Mouse (Mus musculus): ENCODE data around the gene Slc12a5. TPM values are rescaled to one million over a fixed set of nuclear protein-coding genes. Genes with fewer than 3 reads are reported as not detected.

Gene Slc12a5
- polyA plus RNA-seq, 1 experiment from 2014 or later: 1.1 TPM

- WGBS: 89% methylated on average over 11 of the region's 11 CpGs
- Histone ChIP-seq H3K4me3 (replicated peaks) (no peak overlapping the region), H3K9me3 (replicated peaks) (no peaks in the 10 kb centered on the region)
These were observed 33.6 kb downstream of the Slc12a5 start for GRCm38 (mm10) chr2:164994156-164994555.

GRCm38 (mm10) chr2:164994659-164995428 lies 34.2 kb downstream of the Slc12a5 start:
- ATAC-seq (replicated peaks; ENCODE audit: low FRiP score): no peak
- WGBS: 62% methylated on average over 21 of the region's 21 CpGs

More at GRCm38 (mm10) chr2:164994156-164994555, 33.6 kb downstream of the Slc12a5 start:
- Histone ChIP-seq H3K27me3 (peaks cover 49% of the 10 kb centered on the region), H3K9ac (no peak overlapping the region), H3K27ac (no peak overlapping the region), H3K36me3 (peaks cover 6% of the 10 kb centered on the region; the same call in 1 of the 2 replicates), H3K4me1 (peaks cover 26% of the 10 kb centered on the region), H3K4me2 (no peak overlapping the region)
- ATAC-seq (replicated peaks; ENCODE audit: low FRiP score): no peak

GRCm38 (mm10) chr2:164995976-164996375 lies 35.4 kb downstream of the Slc12a5 start:
- WGBS: 70% methylated on average over 11 of the region's 11 CpGs
- peaks cover 26% of the 10 kb centered on the region for H3K4me1 ChIP-seq
- H3K4me2 ChIP-seq: no peak overlapping the region
- no peak overlapping the region for H3K9ac ChIP-seq
- ATAC-seq (replicated peaks; ENCODE audit: low FRiP score): no peak
- no peak overlapping the region for H3K27ac ChIP-seq
- no peaks in the 10 kb centered on the region for H3K9me3 ChIP-seq (replicated peaks)
- peaks cover 24% of the 10 kb centered on the region for H3K36me3 ChIP-seq
- peaks cover 55% of the 10 kb centered on the region for H3K27me3 ChIP-seq
- no peak overlapping the region for H3K4me3 ChIP-seq (replicated peaks)

More at GRCm38 (mm10) chr2:164994659-164995428, 34.2 kb downstream of the Slc12a5 start:
- H3K9me3 ChIP-seq (replicated peaks): no peaks in the 10 kb centered on the region
- H3K4me1 ChIP-seq: peaks cover 26% of the 10 kb centered on the region
- peaks cover 54% of the 10 kb centered on the region for H3K27me3 ChIP-seq
- no peak overlapping the region for H3K4me2 ChIP-seq
- H3K27ac ChIP-seq: no peak overlapping the region
- H3K9ac ChIP-seq: no peak overlapping the region
- peaks cover 13% of the 10 kb centered on the region for H3K36me3 ChIP-seq
- H3K4me3 ChIP-seq (replicated peaks): no peak overlapping the region

GRCm38 (mm10) chr2:164996848-164997720 lies 36.5 kb downstream of the Slc12a5 start:
- WGBS: 5% methylated on average over 49 of the region's 49 CpGs
- Histone ChIP-seq H3K4me2 (peak overlapping the region; percentile 69), H3K4me1 (peaks cover 24% of the 10 kb centered on the region), H3K9me3 (replicated peaks) (no peaks in the 10 kb centered on the region), H3K27ac (no peak overlapping the region), H3K9ac (peak overlapping the region; percentile 37; the same call in 1 of the 2 replicates), H3K36me3 (peaks cover 35% of the 10 kb centered on the region), H3K4me3 (replicated peaks) (peak overlapping the region; percentile 37), H3K27me3 (peaks cover 55% of the 10 kb centered on the region)
- ATAC-seq (replicated peaks; ENCODE audit: low FRiP score): no peak

GRCm38 (mm10) chr2:164997721-164998428 lies 37.3 kb downstream of the Slc12a5 start:
- peaks cover 55% of the 10 kb centered on the region for H3K27me3 ChIP-seq
- 1% methylated on average over 52 of the region's 52 CpGs for WGBS
- H3K9ac ChIP-seq: peak overlapping the region; percentile 37; the same call in 1 of the 2 replicates
- ATAC-seq (replicated peaks; ENCODE audit: low FRiP score): no peak
- peak overlapping the region; percentile 69 for H3K4me2 ChIP-seq
- peak overlapping the region; percentile 37 for H3K4me3 ChIP-seq (replicated peaks)
- peaks cover 43% of the 10 kb centered on the region for H3K36me3 ChIP-seq
- no peaks in the 10 kb centered on the region for H3K9me3 ChIP-seq (replicated peaks)
- peaks cover 24% of the 10 kb centered on the region for H3K4me1 ChIP-seq
- H3K27ac ChIP-seq: no peak overlapping the region

- ATAC-seq (replicated peaks; ENCODE audit: low FRiP score): no peak
- H3K27ac ChIP-seq: no peak overlapping the region
- peaks cover 84% of the 10 kb centered on the region for H3K36me3 ChIP-seq
These were observed 41.4 kb downstream of the Slc12a5 start for GRCm38 (mm10) chr2:165001958-165002357.

GRCm38 (mm10) chr2:165003108-165003507 lies 42.5 kb downstream of the Slc12a5 start:
- Histone ChIP-seq H3K27ac (no peak overlapping the region), H3K9me3 (replicated peaks) (no peaks in the 10 kb centered on the region), H3K9ac (no peak overlapping the region), H3K4me2 (no peak overlapping the region), H3K36me3 (peaks cover 96% of the 10 kb centered on the region), H3K4me3 (replicated peaks) (no peak overlapping the region), H3K4me1 (peaks cover 8% of the 10 kb centered on the region), H3K27me3 (peaks cover 17% of the 10 kb centered on the region)
- 86% methylated on average over 3 of the region's 3 CpGs for WGBS
- ATAC-seq (replicated peaks; ENCODE audit: low FRiP score): no peak

More at GRCm38 (mm10) chr2:165001958-165002357, 41.4 kb downstream of the Slc12a5 start:
- peaks cover 28% of the 10 kb centered on the region for H3K27me3 ChIP-seq
- H3K9me3 ChIP-seq (replicated peaks): no peaks in the 10 kb centered on the region
- no peak overlapping the region for H3K4me2 ChIP-seq
- 92% methylated on average over 13 of the region's 13 CpGs for WGBS
- peaks cover 19% of the 10 kb centered on the region for H3K4me1 ChIP-seq
- no peak overlapping the region for H3K4me3 ChIP-seq (replicated peaks)
- no peak overlapping the region for H3K9ac ChIP-seq

GRCm38 (mm10) chr2:165004237-165004636 lies 43.6 kb downstream of the Slc12a5 start:
- ATAC-seq (replicated peaks; ENCODE audit: low FRiP score): no peak
- H3K27ac ChIP-seq: no peak overlapping the region
- H3K36me3 ChIP-seq: peaks cover 100% of the 10 kb centered on the region
- H3K9ac ChIP-seq: no peak overlapping the region
- H3K4me1 ChIP-seq: no peaks in the 10 kb centered on the region
- H3K4me3 ChIP-seq (replicated peaks): no peak overlapping the region
- WGBS: 86% methylated on average over 10 of the region's 10 CpGs
- no peaks in the 10 kb centered on the region for H3K9me3 ChIP-seq (replicated peaks)
- H3K4me2 ChIP-seq: no peak overlapping the region
- H3K27me3 ChIP-seq: peaks cover 6% of the 10 kb centered on the region; the same call in 1 of the 2 replicates

GRCm38 (mm10) chr2:165006813-165007212 lies 46.2 kb downstream of the Slc12a5 start:
- H3K27me3 ChIP-seq: no peaks in the 10 kb centered on the region
- H3K36me3 ChIP-seq: peaks cover 100% of the 10 kb centered on the region
- no peak overlapping the region for H3K9ac ChIP-seq
- no peak overlapping the region for H3K27ac ChIP-seq
- no peak overlapping the region for H3K4me2 ChIP-seq
- no peak for ATAC-seq (replicated peaks; ENCODE audit: low FRiP score)
- H3K4me1 ChIP-seq: no peaks in the 10 kb centered on the region
- 93% methylated on average over 4 of the region's 4 CpGs for WGBS
- H3K4me3 ChIP-seq (replicated peaks): no peak overlapping the region
- no peaks in the 10 kb centered on the region for H3K9me3 ChIP-seq (replicated peaks)

GRCm38 (mm10) chr2:165007986-165008385 lies 47.4 kb downstream of the Slc12a5 start:
- ATAC-seq (replicated peaks; ENCODE audit: low FRiP score): no peak
- Histone ChIP-seq H3K4me2 (no peak overlapping the region), H3K4me3 (replicated peaks) (no peak overlapping the region), H3K9me3 (replicated peaks) (no peaks in the 10 kb centered on the region), H3K27me3 (no peaks in the 10 kb centered on the region), H3K4me1 (no peaks in the 10 kb centered on the region), H3K27ac (no peak overlapping the region), H3K36me3 (peaks cover 100% of the 10 kb centered on the region), H3K9ac (no peak overlapping the region)
- 98% methylated on average over 1 of the region's 1 CpGs for WGBS

GRCm38 (mm10) chr2:165009161-165009560 lies 48.6 kb downstream of the Slc12a5 start:
- Histone ChIP-seq H3K4me3 (replicated peaks) (no peak overlapping the region), H3K27ac (no peak overlapping the region), H3K4me1 (no peaks in the 10 kb centered on the region), H3K27me3 (no peaks in the 10 kb centered on the region), H3K9me3 (replicated peaks) (no peaks in the 10 kb centered on the region), H3K9ac (no peak overlapping the region), H3K4me2 (no peak overlapping the region), H3K36me3 (peaks cover 93% of the 10 kb centered on the region)
- no peak for ATAC-seq (replicated peaks; ENCODE audit: low FRiP score)
- 94% methylated on average over 14 of the region's 14 CpGs for WGBS

Data from kidney, embryonic 15.5 days (tissue).